Mouse (Mus musculus): Measurements from ENCODE around the gene Ccdc78. TPM values are rescaled to one million over a fixed set of nuclear protein-coding genes. Genes with fewer than 3 reads are reported as not detected.

The Ccdc78 gene
- polyA plus RNA-seq, 1 experiment from 2014 or later = 0.44 TPM

- H3K27me3 ChIP-seq (ENCODE audit: low read depth, poor library complexity, severe bottlenecking) = no peaks in the 10 kb centered on the region
These were observed 26.2 kb upstream of the Ccdc78 start for GRCm38 (mm10) chr17:25760148-25760547.

GRCm38 (mm10) chr17:25761561-25761970 lies 24.8 kb upstream of the Ccdc78 start:
- Histone ChIP-seq H3K27me3 (ENCODE audit: low read depth, poor library complexity, severe bottlenecking) (no peaks in the 10 kb centered on the region), H3K4me3 (no peak overlapping the region), H3K9me3 (replicated peaks) (no peaks in the 10 kb centered on the region), H3K4me1 (peaks cover 9% of the 10 kb centered on the region), H3K27ac (no peak overlapping the region), H3K36me3 (no peaks in the 10 kb centered on the region)
- no peak for DNase-seq (ENCODE audit: low spot score)
- WGBS = 66% methylated on average over 4 of the region's 4 CpGs

More at GRCm38 (mm10) chr17:25760148-25760547, 26.2 kb upstream of the Ccdc78 start:
- Histone ChIP-seq H3K27ac (no peak overlapping the region), H3K36me3 (no peaks in the 10 kb centered on the region), H3K9me3 (replicated peaks) (no peaks in the 10 kb centered on the region), H3K4me3 (no peak overlapping the region), H3K4me1 (peaks cover 14% of the 10 kb centered on the region)
- WGBS = 80% methylated on average over 8 of the region's 8 CpGs
- DNase-seq (ENCODE audit: low spot score) = no peak

GRCm38 (mm10) chr17:25762591-25762990 lies 23.8 kb upstream of the Ccdc78 start:
- Histone ChIP-seq H3K9me3 (replicated peaks) (no peaks in the 10 kb centered on the region), H3K27me3 (ENCODE audit: low read depth, poor library complexity, severe bottlenecking) (no peaks in the 10 kb centered on the region), H3K36me3 (no peaks in the 10 kb centered on the region), H3K4me3 (no peak overlapping the region), H3K4me1 (peaks cover 11% of the 10 kb centered on the region), H3K27ac (no peak overlapping the region)
- WGBS = 33% methylated on average over 3 of the region's 3 CpGs
- DNase-seq (ENCODE audit: low spot score) = no peak

GRCm38 (mm10) chr17:25765886-25766285 lies 20.5 kb upstream of the Ccdc78 start:
- 47% methylated on average over 5 of the region's 5 CpGs for WGBS
- H3K36me3 ChIP-seq = no peaks in the 10 kb centered on the region
- H3K4me3 ChIP-seq = no peak overlapping the region
- peaks cover 6% of the 10 kb centered on the region for H3K27me3 ChIP-seq (ENCODE audit: low read depth, poor library complexity, severe bottlenecking)
- peaks cover 15% of the 10 kb centered on the region for H3K4me1 ChIP-seq
- peak; percentile 61 for DNase-seq (ENCODE audit: low spot score)
- no peaks in the 10 kb centered on the region for H3K9me3 ChIP-seq (replicated peaks)
- H3K27ac ChIP-seq = no peak overlapping the region

GRCm38 (mm10) chr17:25769331-25769730 lies 17.0 kb upstream of the Ccdc78 start:
- Histone ChIP-seq H3K27me3 (ENCODE audit: low read depth, poor library complexity, severe bottlenecking) (peaks cover 6% of the 10 kb centered on the region), H3K9me3 (replicated peaks) (no peaks in the 10 kb centered on the region), H3K4me1 (peaks cover 23% of the 10 kb centered on the region), H3K27ac (no peak overlapping the region), H3K4me3 (no peak overlapping the region; the same call in 1 of the 2 replicates), H3K36me3 (no peaks in the 10 kb centered on the region)
- DNase-seq (ENCODE audit: low spot score) = no peak
- WGBS = 56% methylated on average over 9 of the region's 9 CpGs

GRCm38 (mm10) chr17:25773549-25774120 lies 12.7 kb upstream of the Ccdc78 start, which contains the start of gene Narfl:
Narfl (plus strand) TSS chr17:25773776.
- peaks cover 6% of the 10 kb centered on the region for H3K27me3 ChIP-seq (ENCODE audit: low read depth, poor library complexity, severe bottlenecking)
- peak within 1 kb of the TSS; percentile 69 for H3K27ac ChIP-seq
- peak; percentile 100 for DNase-seq (ENCODE audit: low spot score)
- H3K9me3 ChIP-seq (replicated peaks) = no peaks in the 10 kb centered on the region
- peaks cover 23% of the 10 kb centered on the region for H3K4me1 ChIP-seq
- peaks cover 8% of the 10 kb centered on the region for H3K36me3 ChIP-seq
- WGBS = under 1% methylated on average over 37 of the region's 37 CpGs
- peak within 1 kb of the TSS; percentile 66 for H3K4me3 ChIP-seq

GRCm38 (mm10) chr17:25775318-25776062 lies 10.9 kb upstream of the Ccdc78 start:
- Histone ChIP-seq H3K27ac (no peak overlapping the region), H3K4me1 (peaks cover 19% of the 10 kb centered on the region), H3K4me3 (no peak overlapping the region), H3K27me3 (ENCODE audit: low read depth, poor library complexity, severe bottlenecking) (no peaks in the 10 kb centered on the region), H3K9me3 (replicated peaks) (no peaks in the 10 kb centered on the region), H3K36me3 (peaks cover 20% of the 10 kb centered on the region)
- no peak for DNase-seq (ENCODE audit: low spot score)
- 81% methylated on average over 10 of the region's 10 CpGs for WGBS

GRCm38 (mm10) chr17:25777948-25778347 lies 8.4 kb upstream of the Ccdc78 start:
- WGBS = 96% methylated on average over 5 of the region's 5 CpGs

GRCm38 (mm10) chr17:25781339-25781738 lies 5.0 kb upstream of the Ccdc78 start:
- Histone ChIP-seq H3K27ac (no peak overlapping the region), H3K27me3 (ENCODE audit: low read depth, poor library complexity, severe bottlenecking) (no peaks in the 10 kb centered on the region), H3K36me3 (peaks cover 58% of the 10 kb centered on the region), H3K4me3 (no peak overlapping the region), H3K9me3 (replicated peaks) (no peaks in the 10 kb centered on the region), H3K4me1 (peaks cover 30% of the 10 kb centered on the region)
- WGBS = 75% methylated on average over 6 of the region's 6 CpGs
- no peak for DNase-seq (ENCODE audit: low spot score)

More at GRCm38 (mm10) chr17:25777948-25778347, 8.4 kb upstream of the Ccdc78 start:
- DNase-seq (ENCODE audit: low spot score) = no peak
- Histone ChIP-seq H3K27ac (no peak overlapping the region), H3K4me3 (no peak overlapping the region), H3K4me1 (peaks cover 21% of the 10 kb centered on the region), H3K36me3 (peaks cover 44% of the 10 kb centered on the region), H3K27me3 (ENCODE audit: low read depth, poor library complexity, severe bottlenecking) (no peaks in the 10 kb centered on the region), H3K9me3 (replicated peaks) (no peaks in the 10 kb centered on the region)

GRCm38 (mm10) chr17:25783086-25783485 lies 3.3 kb upstream of the Ccdc78 start:
- no peak for DNase-seq (ENCODE audit: low spot score)
- Histone ChIP-seq H3K27ac (no peak overlapping the region), H3K4me1 (peaks cover 30% of the 10 kb centered on the region), H3K4me3 (peak overlapping the region; percentile 79; the same call in 1 of the 2 replicates), H3K27me3 (ENCODE audit: low read depth, poor library complexity, severe bottlenecking) (no peaks in the 10 kb centered on the region), H3K9me3 (replicated peaks) (no peaks in the 10 kb centered on the region), H3K36me3 (peaks cover 60% of the 10 kb centered on the region)
- 88% methylated on average over 7 of the region's 7 CpGs for WGBS

- Histone ChIP-seq H3K27ac (peak overlapping the region; percentile 95), H3K4me3 (peak overlapping the region; percentile 79), H3K9me3 (replicated peaks) (no peaks in the 10 kb centered on the region), H3K27me3 (ENCODE audit: low read depth, poor library complexity, severe bottlenecking) (no peaks in the 10 kb centered on the region), H3K4me1 (peaks cover 30% of the 10 kb centered on the region), H3K36me3 (peaks cover 68% of the 10 kb centered on the region)
- no peak for DNase-seq (ENCODE audit: low spot score)
- WGBS = 86% methylated on average over 15 of the region's 15 CpGs
These were observed 2.4 kb upstream of the Ccdc78 start for GRCm38 (mm10) chr17:25783861-25784574.

GRCm38 (mm10) chr17:25785281-25785745 lies 1.1 kb upstream of the Ccdc78 start, which contains the start of gene Haghl:
Haghl (minus strand) TSS chr17:25785673.
- Histone ChIP-seq H3K36me3 (peaks cover 68% of the 10 kb centered on the region), H3K27me3 (ENCODE audit: low read depth, poor library complexity, severe bottlenecking) (no peaks in the 10 kb centered on the region), H3K9me3 (replicated peaks) (no peaks in the 10 kb centered on the region), H3K27ac (peak within 1 kb of the TSS; percentile 95), H3K4me1 (peaks cover 30% of the 10 kb centered on the region), H3K4me3 (peak within 1 kb of the TSS; percentile 79)
- under 1% methylated on average over 23 of the region's 23 CpGs for WGBS
- DNase-seq (ENCODE audit: low spot score) = peak; percentile 99
